Mouse (Mus musculus) testis, adult 2 months (tissue): ENCODE results near the gene Psma5.

ENCODE experiments used
- CTCF ChIP-seq: fragments of 200-500 bp; IDR thresholded peaks from 2 replicates; pipeline ENCODE4 v1.5.1; 2012; ENCODE audit warnings: low read depth, mild to moderate bottlenecking, inconsistent platforms, low read length, moderate library complexity; ENCODE audit not compliant: control insufficient read depth, insufficient read depth, insufficient replicate concordance
- POLR2A ChIP-seq: fragments of 200-500 bp; IDR thresholded peaks from 2 replicates; pipeline ENCODE4 v1.6.1; 2012; ENCODE audit warnings: low read depth, mild to moderate bottlenecking, inconsistent platforms, low read length, moderate library complexity; ENCODE audit not compliant: control insufficient read depth

DNA sequence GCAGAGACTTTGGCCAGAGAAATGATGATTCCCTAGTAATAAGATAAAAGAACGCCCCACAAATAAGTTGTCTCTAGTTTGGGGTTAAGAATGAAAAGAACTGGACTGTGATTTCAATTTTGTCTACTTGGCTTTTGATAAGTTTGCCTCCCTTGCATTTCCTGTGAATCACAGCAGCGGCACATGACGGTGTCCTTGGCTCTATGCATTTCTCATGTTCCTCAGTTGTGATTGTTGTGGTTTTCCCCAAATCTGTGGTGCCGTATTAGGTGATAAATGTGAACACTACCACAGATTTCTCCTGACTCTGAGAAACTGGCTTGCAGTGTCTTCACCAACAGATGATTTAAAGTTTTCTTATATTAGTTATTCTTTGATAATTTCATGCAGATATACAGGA is 65.4 kb downstream of the Psma5 start:
- no peak for TF ChIP-seq CTCF
- no peak for TF ChIP-seq POLR2A
